Mouse (Mus musculus) hindbrain, embryonic 13.5 days (tissue): ENCODE measurements at regions not wholly inside any gene's neighbourhood (a gene's known extent, or its start where the extent isn't known, plus 50 kb on each side); places are given as distances from the start of the nearest gene placed in this dataset.

ENCODE experiments used
- ATAC-seq: fragments of 200-750 bp; cut with Nextera tagmentation; 2 replicates; pipeline ENCODE4 v1.8.0; 2017; ENCODE audit warnings: moderate TSS enrichment; ENCODE audit not compliant: low FRiP score
- H3K27ac ChIP-seq: fragments of 300-500 bp; sonication (generic); 2 replicates; pipeline ENCODE4 v1.5.1; 2015; ENCODE audit warnings: inconsistent platforms, mild to moderate bottlenecking, moderate library complexity
- H3K27me3 ChIP-seq: fragments of 300-500 bp; sonication (generic); 2 replicates; pipeline ENCODE4 v1.6.1; 2015; ENCODE audit warnings: mild to moderate bottlenecking, inconsistent platforms
- H3K36me3 ChIP-seq: fragments of 300-500 bp; sonication (generic); 2 replicates; pipeline ENCODE4 v1.6.1; 2015; ENCODE audit warnings: mild to moderate bottlenecking, inconsistent platforms
- H3K4me1 ChIP-seq: fragments of 300-500 bp; sonication (generic); replicated peaks from 2 replicates; pipeline ENCODE4 v1.6.1; 2015; ENCODE audit warnings: inconsistent platforms
- H3K4me2 ChIP-seq: fragments of 300-500 bp; sonication (generic); 2 replicates; pipeline ENCODE4 v1.6.1; 2015; ENCODE audit warnings: inconsistent platforms, mild to moderate bottlenecking, moderate library complexity
- H3K4me3 ChIP-seq: fragments of 300-500 bp; sonication (generic); 2 replicates; pipeline ENCODE4 v1.5.1; 2015; ENCODE audit warnings: mild to moderate bottlenecking, inconsistent platforms
- H3K9ac ChIP-seq: fragments of 300-500 bp; sonication (generic); 2 replicates; pipeline ENCODE4 v1.6.1; 2015; ENCODE audit warnings: mild to moderate bottlenecking, inconsistent platforms
- H3K9me3 ChIP-seq: fragments of 300-500 bp; sonication (generic); 2 replicates; pipeline ENCODE4 v1.6.1; 2016; ENCODE audit warnings: inconsistent platforms
- WGBS: fragments of 180-500 bp; shearing (Covaris S2); methylation state at CpG from one replicate; pipeline ENCODE4 v1.1.7; 2015; 5-methylcytosine and 5-hydroxymethylcytosine counted together

- Histone ChIP-seq H3K4me2 (no peak overlapping the region), H3K4me3 (no peak overlapping the region), H3K36me3 (no peaks in the 10 kb centered on the region), H3K9me3 (no peaks in the 10 kb centered on the region), H3K27ac (no peak overlapping the region), H3K27me3 (no peaks in the 10 kb centered on the region), H3K9ac (no peak overlapping the region), H3K4me1 (no peaks in the 10 kb centered on the region)
- no peak for ATAC-seq
- 67% methylated on average over 5 of the region's 5 CpGs for WGBS
Measured at GRCm38 (mm10) chr1:138703291-138703690, 83.3 kb upstream of the Nek7 start.

DNA sequence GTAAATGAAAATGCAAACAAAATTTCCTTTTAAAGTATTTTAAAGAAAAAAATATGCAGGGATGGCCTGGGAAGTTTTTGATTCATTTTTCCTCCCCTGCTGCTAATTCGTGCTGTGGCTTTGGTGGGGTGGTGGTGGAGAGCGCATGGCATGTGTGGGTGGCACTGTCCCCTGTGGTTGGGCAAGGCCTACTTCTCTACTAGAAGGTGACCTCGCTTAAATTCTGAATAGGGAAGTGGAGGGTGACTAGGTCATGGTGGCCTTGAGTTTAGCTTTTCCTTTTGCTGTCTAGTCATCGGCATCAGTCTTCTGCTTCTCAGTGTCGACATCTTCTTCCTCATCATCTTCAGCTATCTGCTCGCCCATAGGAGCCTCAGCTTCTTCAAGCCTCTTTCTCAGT, 69.3 kb upstream of the Nek7 start:
- Histone ChIP-seq H3K9me3 (no peaks in the 10 kb centered on the region), H3K4me3 (no peak overlapping the region), H3K4me2 (no peak overlapping the region), H3K9ac (no peak overlapping the region), H3K36me3 (no peaks in the 10 kb centered on the region), H3K4me1 (no peaks in the 10 kb centered on the region), H3K27me3 (no peaks in the 10 kb centered on the region), H3K27ac (no peak overlapping the region)
- 92% methylated on average over 6 of the region's 6 CpGs for WGBS
- ATAC-seq: no peak

DNA sequence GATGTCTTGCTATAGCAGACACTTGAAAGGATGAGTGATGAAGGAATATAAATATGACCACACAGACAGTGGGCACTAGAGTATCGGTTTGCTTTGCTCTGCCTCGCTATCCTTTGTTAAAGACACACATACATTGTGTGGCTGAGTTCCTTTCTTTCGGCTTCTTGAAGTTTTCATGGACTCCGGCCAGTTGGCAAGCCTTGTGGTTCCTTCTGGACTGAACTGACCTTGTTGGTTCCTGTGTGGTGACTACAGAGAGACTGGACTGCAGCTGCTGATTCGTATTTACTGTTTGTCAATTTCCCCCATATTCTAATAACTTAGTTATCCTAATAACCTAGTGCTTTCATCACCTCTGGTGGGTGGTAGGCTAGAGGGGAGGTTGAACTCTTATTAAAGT, 66.8 kb upstream of the Nek7 start:
- Histone ChIP-seq H3K4me3 (no peak overlapping the region), H3K4me1 (0 out of 2 replicates have a peak, but pooled peaks cover 3% of the 10 kb centered on the region), H3K27me3 (no peaks in the 10 kb centered on the region), H3K9me3 (no peaks in the 10 kb centered on the region), H3K36me3 (no peaks in the 10 kb centered on the region), H3K4me2 (no peak overlapping the region), H3K27ac (no peak overlapping the region), H3K9ac (no peak overlapping the region)
- ATAC-seq: no peak
- WGBS: 80% methylated on average over 5 of the region's 5 CpGs

- ATAC-seq: no peak
Measured at GRCm38 (mm10) chr1:138683711-138684110, 63.8 kb upstream of the Nek7 start.

DNA sequence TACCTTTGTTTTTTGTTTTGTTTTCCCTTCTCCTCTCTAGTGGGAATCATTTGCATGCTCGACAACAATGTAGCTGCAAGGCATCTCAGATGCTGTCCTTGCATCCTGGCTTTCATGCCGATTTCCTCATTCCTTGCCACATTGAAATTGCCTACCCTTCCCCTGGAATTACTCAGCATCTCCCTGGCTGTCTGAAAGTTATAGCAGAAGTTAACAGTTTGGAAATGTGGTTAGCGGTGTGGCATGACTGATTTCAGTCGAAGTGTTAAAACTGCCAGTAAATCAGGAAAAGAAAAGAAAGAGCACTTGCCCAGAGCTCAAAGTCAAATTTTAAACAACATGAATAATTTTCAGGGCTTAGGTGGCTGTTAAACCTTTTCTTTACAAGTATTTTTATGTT, 62.0 kb upstream of the Nek7 start:
- no peaks in the 10 kb centered on the region for H3K27me3 ChIP-seq
- no peaks in the 10 kb centered on the region for H3K36me3 ChIP-seq
- WGBS: 64% methylated on average over 4 of the region's 4 CpGs
- H3K4me1 ChIP-seq: 0 out of 2 replicates have a peak, but pooled peaks cover 4% of the 10 kb centered on the region
- ATAC-seq: no peak
- H3K9me3 ChIP-seq: no peaks in the 10 kb centered on the region
- H3K27ac ChIP-seq: no peak overlapping the region
- no peak overlapping the region for H3K4me2 ChIP-seq
- H3K4me3 ChIP-seq: no peak overlapping the region
- H3K9ac ChIP-seq: no peak overlapping the region

More at GRCm38 (mm10) chr1:138683711-138684110, 63.8 kb upstream of the Nek7 start:
- Histone ChIP-seq H3K4me2 (no peak overlapping the region), H3K4me3 (no peak overlapping the region), H3K36me3 (no peaks in the 10 kb centered on the region), H3K27me3 (no peaks in the 10 kb centered on the region), H3K9ac (no peak overlapping the region), H3K4me1 (0 out of 2 replicates have a peak, but pooled peaks cover 4% of the 10 kb centered on the region), H3K27ac (no peak overlapping the region), H3K9me3 (no peaks in the 10 kb centered on the region)
- WGBS: 85% methylated on average over 10 of the region's 10 CpGs

DNA sequence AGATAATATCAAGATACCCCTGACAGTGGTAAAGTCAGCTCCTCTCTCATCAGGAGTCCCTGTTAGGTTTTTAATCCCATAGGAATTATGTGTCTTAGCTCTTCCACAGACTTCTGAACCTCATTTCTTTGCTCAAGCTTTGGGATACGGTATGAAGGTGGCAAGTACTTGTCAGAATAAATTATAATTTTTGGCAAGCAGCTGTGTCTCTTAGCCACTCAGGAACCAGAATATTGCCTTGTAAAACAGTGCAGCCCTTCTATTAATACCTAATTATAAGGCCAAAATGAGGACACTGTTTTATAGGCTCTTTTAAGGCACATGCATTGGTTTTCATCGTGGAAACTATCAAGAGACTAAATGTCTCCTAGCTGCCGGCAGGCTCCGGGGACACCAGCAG, 54.3 kb upstream of the Nek7 start:
- Histone ChIP-seq H3K9ac (no peak overlapping the region), H3K4me2 (no peak overlapping the region), H3K4me1 (no peaks in the 10 kb centered on the region), H3K4me3 (no peak overlapping the region), H3K27me3 (no peaks in the 10 kb centered on the region), H3K36me3 (no peaks in the 10 kb centered on the region), H3K9me3 (no peaks in the 10 kb centered on the region), H3K27ac (no peak overlapping the region)
- 85% methylated on average over 4 of the region's 4 CpGs for WGBS
- ATAC-seq: no peak
